Mouse (Mus musculus) kidney, adult 2 months (tissue): ENCODE measurements at regions not wholly inside any gene's neighbourhood (a gene's known extent, or its start where the extent isn't known, plus 50 kb on each side); places are given as distances from the start of the nearest gene placed in this dataset.

Source experiments
- DNase-seq: peaks from one replicate; pipeline ENCODE4 v3.0.0; 2021
- H3K27ac ChIP-seq: fragments of 200-500 bp; 2 replicates; pipeline ENCODE4 v1.5.1; 2012; ENCODE audit warnings: low read depth, low read length, control low read depth, inconsistent platforms; ENCODE audit not compliant: insufficient read depth
- H3K27me3 ChIP-seq: fragments of 200-500 bp; replicated peaks from 2 replicates; pipeline ENCODE4 v1.6.1; 2012; ENCODE audit warnings: mild to moderate bottlenecking, moderate library complexity, low read length, inconsistent platforms; ENCODE audit not compliant: control insufficient read depth, insufficient read depth
- H3K36me3 ChIP-seq: fragments of 200-500 bp; 2 replicates; pipeline ENCODE4 v1.6.1; 2012; ENCODE audit warnings: mild to moderate bottlenecking, moderate library complexity, low read length, inconsistent platforms; ENCODE audit not compliant: control insufficient read depth, insufficient read depth
- H3K4me1 ChIP-seq: fragments of 200-500 bp; 2 replicates; pipeline ENCODE4 v1.6.1; 2011; ENCODE audit warnings: low read length; ENCODE audit not compliant: control insufficient read depth, insufficient read depth
- H3K4me3 ChIP-seq: fragments of 200-500 bp; 2 replicates; pipeline ENCODE4 v1.5.1; 2011; ENCODE audit warnings: mild to moderate bottlenecking, low read depth, low read length, control low read depth; ENCODE audit not compliant: insufficient read depth
- CTCF ChIP-seq: fragments of 200-500 bp; conservative IDR thresholded peaks from 2 replicates; pipeline ENCODE4 v1.5.1; 2011; ENCODE audit warnings: low read depth, mild to moderate bottlenecking, control low read depth, low read length, moderate library complexity, mixed read lengths; ENCODE audit not compliant: insufficient read depth, insufficient read length
- POLR2A ChIP-seq: fragments of 200-500 bp; IDR thresholded peaks from one replicate; pipeline ENCODE4 v1.6.1; 2011; ENCODE audit warnings: low read depth, low read length, control low read depth
- WGBS: fragments of 180-500 bp; shearing (Covaris S2); methylation state at CpG from one replicate; pipeline ENCODE4 v1.1.7; 2018; 5-methylcytosine and 5-hydroxymethylcytosine counted together

GRCm38 (mm10) chr8:86214399-86214798 is 366.1 kb downstream of the Abcc12 start:
- TF ChIP-seq CTCF (no peak), POLR2A (no peak)
- Histone ChIP-seq H3K4me1 (no peaks in the 10 kb centered on the region), H3K36me3 (no peaks in the 10 kb centered on the region), H3K4me3 (no peak overlapping the region), H3K27ac (no peak overlapping the region), H3K27me3 (no peaks in the 10 kb centered on the region)
- 93% methylated on average over 8 of the region's 8 CpGs for WGBS
- no peak for DNase-seq

- Histone ChIP-seq H3K4me3 (no peak overlapping the region), H3K27ac (no peak overlapping the region), H3K4me1 (no peaks in the 10 kb centered on the region), H3K27me3 (no peaks in the 10 kb centered on the region), H3K36me3 (no peaks in the 10 kb centered on the region)
- TF ChIP-seq CTCF (no peak), POLR2A (no peak)
- 94% methylated on average over 2 of the region's 2 CpGs for WGBS
- no peak for DNase-seq
Measured at GRCm38 (mm10) chr8:86212461-86212860, 368.0 kb downstream of the Abcc12 start.

GRCm38 (mm10) chr8:86208812-86209262 is 368.1 kb downstream of the Phkb start:
- H3K4me3 ChIP-seq: no peak overlapping the region
- whole genome bisulfite sequencing: 39% methylated on average over 5 of the region's 5 CpGs
- H3K27me3 ChIP-seq: no peaks in the 10 kb centered on the region
- no peak for DNase-seq
- no peak for TF ChIP-seq CTCF
- TF ChIP-seq POLR2A: no peak
- H3K27ac ChIP-seq: no peak overlapping the region
- no peaks in the 10 kb centered on the region for H3K36me3 ChIP-seq
- no peaks in the 10 kb centered on the region for H3K4me1 ChIP-seq

DNA sequence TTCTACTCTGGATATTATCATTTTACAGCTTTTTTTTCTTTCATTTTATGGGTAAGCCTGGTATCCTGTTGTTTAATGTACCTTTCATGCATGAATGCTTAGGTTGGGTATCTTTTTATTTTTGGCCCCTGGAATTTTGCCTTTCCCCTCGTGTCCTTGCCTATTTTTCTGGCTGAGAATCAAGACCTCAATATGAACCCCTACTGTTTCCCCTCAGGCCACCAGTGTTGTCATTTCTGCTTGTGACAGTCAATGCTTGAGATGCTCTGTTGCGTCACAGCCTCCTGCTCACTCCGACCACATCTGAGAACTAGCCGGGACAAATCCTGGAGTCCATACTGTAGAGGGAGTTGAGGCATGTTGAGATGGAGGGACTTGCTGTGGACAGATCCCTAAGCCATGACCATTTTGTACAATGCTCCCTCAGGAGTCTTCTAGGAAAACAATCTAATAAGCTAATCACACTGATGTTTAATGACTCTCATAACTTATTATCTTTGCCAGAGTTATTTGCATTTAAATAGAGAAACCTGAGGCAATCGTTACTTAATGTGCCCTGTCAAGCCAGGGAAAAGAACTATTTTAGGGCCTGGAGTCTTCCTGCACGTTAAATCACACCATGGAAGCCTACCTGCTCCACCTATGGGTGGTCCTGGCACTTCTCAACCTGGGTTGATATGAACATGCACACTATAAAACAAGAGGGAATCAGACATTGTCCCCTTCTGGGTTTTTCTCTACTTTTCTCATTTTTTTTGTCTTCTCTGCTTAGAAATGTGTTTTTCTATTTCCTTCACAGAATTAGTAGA is 363.9 kb downstream of the Phkb start:
- Histone ChIP-seq H3K36me3 (no peaks in the 10 kb centered on the region), H3K27ac (no peak overlapping the region), H3K4me1 (no peaks in the 10 kb centered on the region), H3K27me3 (no peaks in the 10 kb centered on the region), H3K4me3 (no peak overlapping the region)
- 39% methylated on average over 6 of the region's 6 CpGs for WGBS
- no peak for DNase-seq
- TF ChIP-seq CTCF: no peak

- TF ChIP-seq POLR2A: no peak
- no peak for TF ChIP-seq CTCF
- H3K36me3 ChIP-seq: no peaks in the 10 kb centered on the region
- DNase-seq: no peak
- 63% methylated on average over 9 of the region's 9 CpGs for WGBS
- H3K4me3 ChIP-seq: no peak overlapping the region
- H3K27me3 ChIP-seq: no peaks in the 10 kb centered on the region
- no peak overlapping the region for H3K27ac ChIP-seq
- no peaks in the 10 kb centered on the region for H3K4me1 ChIP-seq
Measured at GRCm38 (mm10) chr8:86203107-86203506, 362.3 kb downstream of the Phkb start.

GRCm38 (mm10) chr8:86201830-86202229 is 361.1 kb downstream of the Phkb start:
- no peaks in the 10 kb centered on the region for H3K36me3 ChIP-seq
- no peaks in the 10 kb centered on the region for H3K4me1 ChIP-seq
- no peak overlapping the region for H3K4me3 ChIP-seq
- no peak overlapping the region for H3K27ac ChIP-seq
- WGBS: 65% methylated on average over 4 of the region's 4 CpGs
- TF ChIP-seq POLR2A (no peak), CTCF (no peak)
- H3K27me3 ChIP-seq: no peaks in the 10 kb centered on the region
- no peak for DNase-seq

DNA sequence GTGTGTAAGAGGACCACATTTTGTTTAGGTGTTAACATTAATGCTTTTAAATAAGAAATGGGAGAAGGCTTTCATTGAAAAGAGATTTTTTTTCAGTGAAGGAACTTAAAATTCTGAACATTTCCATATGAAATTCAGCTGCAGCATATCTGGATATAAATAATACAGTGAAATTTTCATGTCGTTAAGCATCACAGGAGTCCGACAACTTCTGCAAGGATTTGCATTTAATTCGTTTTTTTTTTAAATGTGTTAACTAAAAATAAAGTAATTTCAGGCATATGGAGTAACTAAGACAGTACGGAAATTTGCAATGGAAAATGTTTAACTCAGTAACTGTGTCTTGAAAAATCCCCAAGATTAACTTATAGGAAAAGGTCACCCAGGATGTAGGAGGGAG is 351.5 kb downstream of the Phkb start:
- no peak for TF ChIP-seq POLR2A
- no peak for TF ChIP-seq CTCF
- WGBS: 82% methylated on average over 4 of the region's 4 CpGs
- Histone ChIP-seq H3K4me1 (no peaks in the 10 kb centered on the region), H3K27me3 (no peaks in the 10 kb centered on the region), H3K4me3 (no peak overlapping the region), H3K27ac (no peak overlapping the region), H3K36me3 (no peaks in the 10 kb centered on the region)
- DNase-seq: no peak
